Mouse (Mus musculus) lung, postnatal 25 days (tissue): ENCODE measurements around the gene Hip1.

Experiments used
- DNase-seq: peaks from one replicate; pipeline ENCODE4 v3.0.0; 2022; ENCODE audit warnings: low spot score

Hip1 gene

DNA sequence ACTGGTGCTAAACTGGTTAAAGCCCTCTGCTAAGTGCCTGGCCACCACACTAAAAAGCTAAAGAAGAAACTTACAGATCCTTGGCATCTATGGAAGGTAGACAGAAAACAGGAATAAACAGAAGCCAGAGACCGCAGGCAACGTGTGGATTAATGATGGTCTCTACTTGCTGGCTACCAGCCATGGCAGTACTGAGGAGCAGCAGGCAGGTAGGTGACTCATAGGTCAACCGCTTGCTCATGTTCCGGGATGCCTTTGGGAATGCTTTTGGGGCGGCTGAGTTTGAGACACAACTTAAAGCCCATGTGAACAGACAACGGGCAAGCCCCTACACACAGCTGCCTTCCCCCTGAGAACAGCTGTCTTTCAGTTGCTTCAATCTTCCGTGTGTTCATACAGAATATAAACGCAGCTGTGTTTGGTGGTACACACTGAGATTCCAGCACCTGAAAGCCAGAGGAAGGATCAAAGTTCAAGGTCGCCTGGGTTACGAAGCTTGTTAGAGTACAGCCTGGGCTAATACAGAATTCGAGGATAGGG is 13.5 kb downstream of the Hip1 start:
- no peak for DNase-seq

GRCm38 (mm10) chr5:135529964-135530363 is 15.0 kb downstream of the Hip1 start:
- DNase-seq: no peak

DNA sequence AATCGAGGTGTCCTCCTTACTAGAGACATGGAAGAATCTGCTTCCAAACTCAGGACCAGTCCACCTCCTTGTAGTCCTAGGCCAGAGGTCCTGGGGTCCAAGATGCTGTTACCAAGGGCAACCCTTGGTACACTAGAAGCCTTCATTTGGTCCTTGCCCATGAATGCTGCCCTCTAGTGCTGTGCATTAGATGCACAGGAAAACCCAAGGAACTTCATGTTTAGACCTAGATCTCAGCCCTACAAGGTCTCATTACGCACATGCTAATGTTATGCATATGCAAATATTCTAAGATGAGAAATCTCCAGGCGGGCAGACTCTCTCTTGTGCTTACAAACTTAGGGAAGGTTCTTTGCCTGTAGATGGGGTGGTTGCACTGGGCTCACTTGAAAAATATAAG is 15.6 kb downstream of the Hip1 start:
- no peak for DNase-seq

DNA sequence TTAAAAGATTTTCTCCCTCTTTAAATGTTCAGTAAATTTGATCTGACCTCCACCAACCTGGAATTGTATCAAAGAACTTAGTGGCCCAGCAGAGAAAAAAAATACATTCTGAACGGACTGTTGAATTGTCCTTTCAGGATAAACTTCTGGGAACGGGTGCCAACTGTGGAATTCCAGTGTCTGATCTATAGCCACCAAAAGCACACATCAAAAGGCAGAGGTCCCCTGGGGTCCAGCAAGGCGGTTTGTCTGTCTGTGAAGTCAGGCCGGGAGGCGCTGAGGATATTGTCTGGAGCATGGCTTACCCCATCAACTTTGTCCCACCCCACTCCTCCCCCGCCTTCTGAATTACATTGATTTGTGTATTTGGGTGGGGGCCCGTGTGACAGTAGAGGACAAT is 16.9 kb downstream of the Hip1 start:
- no peak for DNase-seq

DNA sequence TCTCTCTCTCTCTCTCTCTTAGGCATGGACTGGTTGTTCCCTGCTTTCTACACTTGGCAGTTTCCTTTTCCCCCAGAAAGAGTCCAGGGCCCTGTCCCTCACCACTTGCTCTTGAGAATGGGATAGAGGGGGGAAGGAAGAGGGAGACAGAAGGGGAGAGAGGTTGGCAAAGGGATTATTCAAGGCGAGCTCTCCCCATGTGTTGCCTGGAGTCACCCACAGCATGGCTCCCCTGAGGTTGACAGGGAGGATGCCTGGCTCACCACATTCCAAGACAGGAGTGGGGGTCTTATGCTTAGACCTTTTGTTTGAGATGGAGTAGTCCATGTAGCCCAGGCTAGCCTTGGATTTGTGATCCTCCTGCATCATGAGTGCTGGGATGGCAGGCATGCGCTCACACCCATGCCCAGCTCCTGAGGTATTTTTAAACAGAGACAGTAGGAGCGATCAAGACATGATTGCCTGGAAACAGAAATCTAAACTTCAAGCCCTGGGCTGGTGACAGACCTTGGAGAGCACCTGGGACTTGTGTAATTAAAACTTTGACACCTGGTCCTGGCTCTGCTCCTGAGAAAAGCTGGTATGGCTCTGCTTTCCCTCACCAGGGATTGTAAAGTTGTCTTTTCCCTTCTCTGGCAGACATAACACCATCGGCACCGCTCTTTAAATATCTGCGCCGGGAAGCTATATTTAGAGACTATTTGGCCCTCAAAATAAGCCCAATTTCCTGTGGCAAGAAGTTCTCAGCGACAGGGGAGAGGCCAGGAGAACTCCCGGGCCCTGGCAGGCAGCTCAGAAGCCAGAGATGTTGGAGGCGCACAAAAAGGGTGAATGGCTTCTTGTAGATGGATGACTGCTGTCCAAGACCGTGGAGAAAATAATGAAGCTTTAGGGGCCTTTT is 20.0 kb downstream of the Hip1 start:
- DNase-seq: no peak

DNA sequence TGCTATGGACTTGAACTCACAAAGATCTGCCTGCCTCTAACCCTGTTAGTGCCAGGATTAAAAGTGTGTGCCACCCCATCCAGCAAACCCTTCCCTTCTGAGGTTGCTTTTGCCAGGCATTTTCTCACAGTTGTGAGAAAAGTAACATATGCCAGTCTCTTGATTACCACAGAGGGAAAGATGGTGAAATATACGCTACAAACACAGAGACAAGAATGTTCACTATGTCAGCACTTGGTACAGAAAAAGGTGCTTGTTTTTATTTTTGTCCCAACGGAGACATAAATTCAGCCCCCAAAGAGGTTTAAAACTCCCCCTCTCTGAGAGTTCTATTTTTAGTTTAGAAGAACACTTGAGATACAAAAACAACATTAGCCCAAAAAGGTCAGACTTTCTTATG is 20.8 kb downstream of the Hip1 start:
- DNase-seq: no peak

GRCm38 (mm10) chr5:135522111-135522722 is 22.7 kb downstream of the Hip1 start:
- no peak for DNase-seq

GRCm38 (mm10) chr5:135517348-135517883 is 27.5 kb downstream of the Hip1 start:
- no peak for DNase-seq

GRCm38 (mm10) chr5:135513131-135513530 is 31.8 kb downstream of the Hip1 start:
- no peak for DNase-seq

DNA sequence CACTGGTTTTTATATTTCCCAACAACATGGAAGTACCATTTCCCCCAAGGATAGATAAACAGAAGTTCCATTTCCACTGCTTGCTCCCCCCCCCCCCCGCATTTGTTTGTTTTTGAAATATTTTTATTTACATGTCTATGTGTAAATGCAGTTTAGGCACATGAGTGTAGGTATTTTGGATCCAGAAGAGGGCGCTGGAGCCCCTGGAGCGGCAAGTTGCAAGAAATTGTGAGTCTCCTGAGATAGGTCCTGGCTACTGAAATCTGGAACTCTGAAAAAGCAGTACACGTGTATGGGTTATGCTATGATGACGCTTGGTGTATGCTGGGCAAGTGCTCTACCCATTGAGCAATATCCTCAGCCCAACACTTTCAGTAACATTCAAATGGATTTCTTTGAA is 33.8 kb downstream of the Hip1 start:
- no peak for DNase-seq

DNA sequence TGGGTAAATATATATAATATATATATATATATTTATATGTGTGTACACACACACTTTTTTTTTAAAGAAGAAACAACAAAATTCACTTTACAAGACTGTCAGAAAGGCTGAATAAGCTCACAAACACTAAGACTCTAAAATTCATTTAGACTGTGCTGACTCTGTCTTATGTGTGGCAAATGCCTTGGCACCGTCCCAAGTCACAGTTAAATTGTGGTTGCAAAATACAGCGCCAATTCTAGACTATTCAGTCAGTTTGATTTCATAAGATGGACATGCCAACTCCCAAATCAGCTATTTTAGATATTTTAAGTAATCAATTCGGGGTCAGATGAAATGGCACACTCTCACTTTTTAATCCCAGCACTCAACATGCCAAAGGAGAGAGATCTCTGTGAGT is 36.6 kb downstream of the Hip1 start:
- no peak for DNase-seq

DNA sequence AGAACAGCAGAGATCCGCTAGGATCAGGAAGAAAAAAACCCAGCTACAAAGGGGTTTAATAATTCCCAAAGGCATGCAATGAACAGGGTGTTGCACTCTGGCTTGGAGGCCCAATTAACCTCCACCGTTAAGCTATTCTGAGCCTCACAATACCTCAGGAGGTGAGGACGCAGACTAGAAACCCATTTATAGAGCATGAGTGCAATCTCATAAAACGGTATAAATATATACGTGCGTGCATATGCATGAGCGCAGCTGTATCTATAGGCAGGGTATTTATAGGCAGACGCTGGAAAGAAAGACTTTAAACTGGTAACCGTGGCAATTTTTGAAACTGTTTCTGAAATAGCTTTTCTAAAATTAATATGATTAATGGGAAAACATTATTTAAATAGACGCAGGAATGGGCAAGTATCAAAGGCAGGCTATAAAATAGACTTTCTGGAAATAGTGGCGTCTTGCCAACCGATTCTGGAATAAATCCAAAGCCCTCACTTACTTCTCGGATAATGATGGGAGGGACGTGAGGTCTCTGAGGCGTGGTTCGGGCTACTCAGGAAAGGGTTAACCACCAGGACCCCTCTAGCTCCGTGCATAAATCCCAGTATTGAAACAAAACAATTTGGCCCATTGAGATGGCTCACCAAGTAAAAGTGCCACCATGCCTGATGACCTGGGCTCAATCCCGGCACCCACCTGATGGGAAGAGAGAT is 37.2 kb downstream of the Hip1 start:
- DNase-seq: no peak

DNA sequence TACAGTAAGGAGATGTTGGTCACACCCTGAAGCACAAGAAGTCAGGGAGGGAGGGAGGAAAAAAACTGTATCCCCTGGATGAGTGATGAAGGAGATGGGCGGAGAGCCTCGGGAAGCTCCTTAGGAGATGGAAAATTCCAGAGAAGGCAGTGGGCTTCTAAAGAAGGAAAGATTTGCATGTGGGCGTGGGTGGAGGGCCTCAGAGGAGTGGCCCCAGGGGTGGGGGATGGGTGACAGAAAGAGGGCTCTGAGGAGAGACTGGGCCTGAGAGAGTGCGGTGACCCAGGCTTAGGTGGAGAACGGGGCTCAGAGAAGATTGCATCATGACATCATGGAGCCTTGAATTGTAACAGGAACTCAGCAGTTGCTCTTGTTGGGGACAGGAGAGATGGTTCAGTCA is 39.5 kb downstream of the Hip1 start:
- DNase-seq: no peak

GRCm38 (mm10) chr5:135502931-135503330 is 42.0 kb downstream of the Hip1 start:
- no peak for DNase-seq

- DNase-seq: no peak
These were observed 42.9 kb downstream of the Hip1 start for GRCm38 (mm10) chr5:135502027-135502426.

GRCm38 (mm10) chr5:135498914-135499313 is 46.0 kb downstream of the Hip1 start:
- no peak for DNase-seq

DNA sequence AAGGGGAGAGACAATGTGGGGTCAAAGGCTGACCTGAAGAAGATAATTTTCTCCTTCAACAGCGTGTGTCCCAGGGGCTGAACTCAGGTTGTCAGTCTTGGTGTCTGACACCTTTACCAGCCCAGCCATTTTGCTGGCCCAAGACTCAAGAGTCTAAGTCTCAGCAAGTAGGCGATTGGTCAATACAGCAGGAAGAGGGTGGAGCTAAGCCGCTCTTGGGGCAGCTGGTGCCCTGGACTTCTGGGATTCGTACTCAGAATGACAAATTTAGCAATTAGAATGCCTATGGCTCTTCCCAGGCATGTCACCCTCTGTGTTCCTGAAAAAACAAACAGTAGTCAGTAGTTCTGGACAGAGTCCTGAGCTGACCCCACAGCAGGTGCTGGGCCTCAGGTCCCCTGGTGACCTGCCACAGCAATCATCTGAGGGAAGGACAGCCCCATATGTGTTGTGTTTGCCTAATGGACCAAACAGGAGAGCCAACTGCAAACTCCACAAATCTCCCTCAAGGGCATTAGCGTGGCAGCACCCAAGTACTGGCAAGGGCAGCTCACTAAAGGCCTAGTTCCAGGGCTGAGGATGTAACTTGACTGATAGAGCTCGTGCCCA is 47.5 kb downstream of the Hip1 start:
- no peak for DNase-seq

DNA sequence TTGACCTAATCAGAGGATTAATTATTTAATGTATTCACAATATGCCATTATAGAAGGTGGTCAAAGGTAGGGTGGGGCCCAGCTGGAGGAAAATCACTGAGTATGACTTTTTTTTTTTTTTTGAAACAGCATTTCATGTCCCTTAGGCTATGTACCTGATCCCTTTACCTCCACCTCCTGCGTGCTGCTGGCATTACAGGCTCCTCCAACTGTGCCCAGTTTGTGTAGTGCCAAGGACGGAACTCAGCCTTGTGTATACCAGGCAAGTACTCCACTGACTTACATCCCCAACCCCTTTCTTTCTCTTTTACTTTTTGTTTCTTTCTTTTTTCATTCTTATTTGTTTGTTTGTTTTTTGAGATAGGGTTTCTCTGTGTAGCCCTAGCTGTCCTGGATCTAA is 48.4 kb downstream of the Hip1 start:
- DNase-seq: no peak

- no peak for DNase-seq
These were observed 49.4 kb downstream of the Hip1 start for GRCm38 (mm10) chr5:135495471-135495870.

DNA sequence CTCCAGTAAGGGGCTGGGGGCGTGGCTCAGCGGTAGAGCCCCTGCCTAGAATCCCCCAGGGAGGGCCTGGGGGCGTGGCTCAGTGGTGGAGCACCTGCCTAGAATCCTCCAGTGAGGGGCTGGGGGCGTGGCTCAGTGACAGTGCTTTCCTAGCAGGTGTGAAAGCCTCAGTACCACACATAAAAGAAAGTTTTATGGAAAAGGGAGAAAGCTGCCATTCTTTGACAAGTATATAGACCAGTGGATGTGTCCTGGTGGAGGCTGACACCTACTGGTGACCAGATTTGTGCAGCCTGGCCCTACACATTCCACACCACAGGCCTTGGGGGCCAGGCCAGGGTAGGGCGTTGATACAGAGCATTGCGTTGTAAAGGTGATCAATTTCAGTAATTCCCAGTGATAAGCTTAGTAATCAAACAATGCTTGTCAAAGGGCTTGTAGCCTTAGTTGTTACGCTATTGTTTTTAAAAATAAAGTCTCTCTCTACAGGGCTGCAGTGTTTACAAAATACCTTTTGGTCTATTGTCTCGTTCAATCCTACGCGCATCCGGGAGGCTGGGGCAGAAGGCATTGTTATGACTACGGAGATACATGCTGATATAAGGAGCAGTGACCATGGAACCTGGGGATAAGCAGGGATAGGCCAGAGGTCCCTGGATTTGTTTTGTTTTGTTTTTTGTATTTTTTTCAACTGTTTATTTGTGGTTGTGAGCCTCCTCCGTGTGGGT is 50.6 kb downstream of the Hip1 start:
- DNase-seq: peak; percentile 32

- DNase-seq: no peak
These were observed 51.8 kb downstream of the Hip1 start for GRCm38 (mm10) chr5:135493095-135493494.
